Mouse (Mus musculus): ENCODE measurements around the gene Olfr15.
"Not testable (repeated sequence)": the region's sequence is repeated elsewhere in the genome, so short reads cannot be mapped to it uniquely, and the experiment has no call there.

The Olfr15 gene

DNA sequence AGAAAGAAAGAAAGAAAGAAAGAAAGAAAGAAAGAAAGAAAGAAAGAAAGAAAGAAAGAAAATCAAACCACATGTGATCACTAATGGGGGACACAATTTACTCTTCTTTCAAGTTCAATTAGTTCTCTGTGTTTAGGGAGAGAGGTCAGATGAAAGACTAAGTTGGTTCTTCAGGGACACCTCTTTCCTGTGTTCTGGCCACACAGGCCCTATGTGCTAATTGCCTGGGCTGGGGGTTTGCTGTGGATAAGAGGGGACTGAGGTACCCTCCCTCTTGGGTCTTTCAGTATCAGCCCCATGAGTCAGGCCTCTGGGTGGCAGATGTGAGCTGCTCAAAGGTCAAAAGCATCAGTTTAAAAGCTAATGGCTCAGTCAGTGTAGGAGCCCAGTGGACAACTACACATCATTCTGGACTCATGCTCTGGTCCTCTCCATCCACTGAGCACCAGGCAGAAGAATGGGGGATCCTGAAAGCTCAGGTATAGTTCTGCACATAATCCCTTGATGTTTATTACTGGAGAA lies at the start of gene Olfr15:
Gene Olfr15 (plus strand): TSS at position 291 of the 522 bp plus-strand sequence.
- DNase-seq = no peak

DNA sequence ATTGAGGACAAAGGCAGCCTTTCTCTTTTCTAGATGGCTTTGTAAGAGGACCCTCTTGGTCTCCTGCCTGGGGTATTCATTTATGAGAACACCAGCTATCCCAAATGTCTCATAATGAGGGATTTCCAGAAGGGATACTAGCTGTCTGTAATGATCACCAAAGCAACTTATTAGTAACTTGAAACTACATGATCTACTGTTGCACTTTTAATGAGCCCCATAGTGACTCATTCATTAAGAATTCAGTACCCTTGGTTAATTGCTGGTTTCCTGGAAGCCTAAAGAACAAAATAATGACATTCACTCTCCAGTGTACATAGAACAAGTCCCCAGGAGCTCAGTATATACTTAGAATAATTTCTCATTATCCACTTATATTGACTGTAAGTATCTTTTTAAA lies 49.4 kb upstream of the Olfr15 start:
- DNase-seq = no peak

DNA sequence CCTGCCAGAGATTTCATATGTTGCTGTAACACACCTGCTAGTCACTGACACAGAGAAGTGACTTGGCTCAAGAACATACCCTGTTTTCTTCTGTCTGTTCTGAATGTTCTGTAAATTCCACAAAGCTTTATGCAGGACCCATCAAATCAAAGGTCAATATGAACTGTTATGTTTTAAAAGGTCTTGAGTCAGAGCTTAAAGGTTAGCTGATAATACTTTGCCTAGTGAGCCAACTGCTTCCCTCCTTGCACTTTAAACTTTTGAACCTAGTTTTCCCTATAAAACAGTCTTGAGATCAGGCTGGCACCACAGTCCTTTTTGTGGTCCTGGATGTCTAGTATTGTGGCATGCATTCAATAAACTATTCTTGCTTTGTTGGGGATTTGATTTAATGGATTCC lies 42.3 kb upstream of the Olfr15 start:
- no peak for DNase-seq

DNA sequence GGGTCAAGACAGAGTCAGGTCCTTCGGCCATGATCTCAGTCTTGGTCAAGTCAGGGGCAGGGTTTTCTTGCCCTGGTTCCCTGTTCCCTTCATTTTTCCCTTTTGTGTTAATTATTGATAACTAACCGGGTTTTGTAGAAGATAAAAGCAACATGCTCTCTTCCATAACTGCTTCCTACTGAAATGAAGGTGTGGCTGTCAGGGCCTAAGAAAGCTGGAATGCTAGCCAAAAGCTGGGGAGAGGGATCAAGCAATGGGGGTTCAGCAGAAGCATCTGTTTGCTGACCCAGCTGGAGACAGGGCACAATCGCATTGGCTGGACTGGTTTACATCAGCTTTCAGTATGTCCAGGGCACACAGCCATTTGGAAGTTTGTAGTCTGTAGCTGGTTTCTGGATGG lies 22.5 kb upstream of the Olfr15 start:
- DNase-seq = no peak

DNA sequence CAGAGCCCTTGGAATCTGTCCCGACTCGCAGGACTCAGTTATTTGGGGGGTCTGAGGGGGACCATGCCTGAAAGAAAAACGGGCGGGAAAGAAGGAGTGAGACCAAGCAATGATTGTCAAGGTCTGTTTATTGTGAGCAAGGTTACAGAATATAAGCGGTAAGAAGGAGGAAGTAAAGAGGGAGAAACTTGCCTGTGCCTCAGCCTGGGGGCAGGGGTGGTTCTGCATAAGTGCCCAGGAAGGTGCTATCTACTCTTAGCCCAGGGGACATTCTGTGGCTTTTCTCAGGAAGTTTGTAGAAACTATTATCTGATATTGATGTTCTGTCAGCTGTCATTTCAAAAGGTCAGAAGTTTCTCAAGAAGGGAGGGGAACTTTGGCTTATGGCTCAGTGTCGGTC lies 16.0 kb upstream of the Olfr15 start:
- not testable (repeated sequence) for DNase-seq

DNA sequence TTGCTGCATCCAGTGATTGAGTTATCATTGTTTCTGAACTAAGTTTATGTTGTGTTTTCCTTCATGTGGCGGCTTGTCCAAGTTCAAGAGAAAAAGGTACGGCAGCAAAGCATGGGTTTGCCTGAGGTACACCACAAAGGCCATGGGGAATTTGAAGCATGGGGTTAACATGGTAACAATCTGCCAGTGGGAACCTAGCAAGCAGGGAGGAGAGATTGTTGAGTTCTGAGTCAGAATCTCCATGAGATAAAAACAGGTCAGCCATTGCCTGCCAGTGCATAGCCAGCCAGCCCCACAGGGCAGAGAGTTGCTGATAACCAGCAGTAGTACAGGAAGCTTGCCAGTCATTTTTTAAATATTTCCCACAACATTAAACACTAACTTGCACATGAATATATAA lies 10.5 kb upstream of the Olfr15 start:
- DNase-seq = no peak

DNA sequence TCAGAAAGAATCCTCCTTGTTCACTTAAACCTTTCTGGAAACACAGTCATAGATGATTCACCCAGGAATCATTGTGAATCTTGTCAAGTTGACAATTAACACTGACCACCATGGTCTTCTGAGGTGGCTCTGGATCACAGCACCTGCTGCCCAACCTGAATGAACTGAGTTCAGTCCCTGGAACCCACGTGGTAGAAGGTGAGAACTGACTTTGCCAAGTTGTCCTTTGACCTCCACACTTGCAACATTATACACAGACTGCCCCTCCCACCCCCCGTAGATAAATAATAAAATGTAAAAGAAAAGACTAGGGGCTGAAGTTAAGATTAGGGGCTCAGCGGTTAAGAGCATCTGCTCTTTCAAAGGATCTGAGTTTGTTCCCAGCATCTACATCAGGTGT lies 2.7 kb upstream of the Olfr15 start:
- DNase-seq = no peak

DNA sequence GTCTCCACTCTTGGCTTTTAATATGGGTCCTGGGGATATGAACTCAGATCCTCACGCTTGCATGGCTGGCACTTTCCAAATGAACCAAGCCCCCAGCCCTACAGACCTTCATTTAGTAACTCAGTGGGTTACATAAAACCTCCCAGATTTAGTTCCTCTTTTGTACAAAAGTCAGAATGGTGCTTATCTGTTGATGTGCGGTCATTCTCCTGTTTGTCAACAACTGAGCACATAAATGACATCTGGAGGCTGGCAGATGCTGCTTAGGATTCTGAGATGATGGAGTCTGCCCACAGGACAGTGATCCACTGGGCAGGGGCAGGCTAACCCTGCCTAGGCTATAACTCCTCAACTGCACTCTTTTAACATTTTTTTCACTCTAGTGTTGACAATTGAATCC lies 951 bp upstream of the Olfr15 start:
- no peak for DNase-seq

DNA sequence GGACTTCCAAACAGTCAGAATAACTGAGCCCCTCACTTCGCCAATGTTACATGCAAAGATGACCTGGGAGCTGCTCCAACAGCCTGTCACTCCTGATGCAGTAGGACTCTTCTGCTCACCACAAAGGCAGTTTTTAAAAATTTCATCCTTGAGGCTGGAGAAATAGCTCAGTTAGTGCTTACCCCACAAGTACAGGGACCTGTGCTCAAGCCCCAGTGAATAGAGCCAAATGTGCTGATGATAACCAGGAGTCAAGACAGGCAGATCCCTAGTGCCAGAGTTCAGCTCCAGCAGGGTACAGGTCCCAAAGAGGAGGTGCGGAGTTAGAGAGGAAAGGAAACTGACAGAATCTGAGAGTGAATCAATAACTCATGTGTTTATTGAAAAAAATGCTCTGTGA lies 4.8 kb downstream of the Olfr15 start:
- no peak for DNase-seq

DNA sequence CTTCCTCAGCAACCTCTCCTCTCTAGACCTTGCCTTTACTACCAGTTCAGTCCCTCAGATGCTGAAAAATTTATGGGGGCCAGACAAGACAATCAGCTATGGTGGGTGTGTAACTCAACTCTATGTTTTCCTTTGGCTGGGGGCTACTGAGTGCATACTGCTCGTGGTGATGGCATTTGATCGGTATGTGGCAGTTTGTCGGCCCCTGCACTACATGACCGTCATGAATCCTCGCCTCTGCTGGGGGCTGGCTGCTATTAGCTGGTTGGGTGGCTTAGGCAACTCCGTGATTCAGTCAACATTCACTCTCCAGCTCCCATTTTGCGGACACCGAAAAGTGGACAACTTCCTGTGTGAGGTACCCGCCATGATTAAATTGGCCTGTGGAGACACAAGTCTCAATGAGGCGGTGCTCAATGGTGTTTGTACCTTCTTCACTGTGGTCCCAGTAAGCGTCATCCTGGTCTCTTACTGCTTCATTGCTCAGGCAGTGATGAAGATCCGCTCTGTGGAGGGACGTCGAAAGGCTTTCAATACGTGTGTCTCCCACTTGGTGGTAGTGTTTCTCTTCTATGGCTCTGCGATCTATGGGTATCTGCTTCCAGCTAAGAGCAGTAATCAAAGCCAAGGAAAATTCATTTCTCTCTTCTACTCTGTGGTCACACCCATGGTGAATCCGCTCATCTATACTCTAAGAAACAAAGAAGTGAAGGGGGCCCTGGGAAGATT lies 8.6 kb downstream of the Olfr15 start:
- DNase-seq = no peak

DNA sequence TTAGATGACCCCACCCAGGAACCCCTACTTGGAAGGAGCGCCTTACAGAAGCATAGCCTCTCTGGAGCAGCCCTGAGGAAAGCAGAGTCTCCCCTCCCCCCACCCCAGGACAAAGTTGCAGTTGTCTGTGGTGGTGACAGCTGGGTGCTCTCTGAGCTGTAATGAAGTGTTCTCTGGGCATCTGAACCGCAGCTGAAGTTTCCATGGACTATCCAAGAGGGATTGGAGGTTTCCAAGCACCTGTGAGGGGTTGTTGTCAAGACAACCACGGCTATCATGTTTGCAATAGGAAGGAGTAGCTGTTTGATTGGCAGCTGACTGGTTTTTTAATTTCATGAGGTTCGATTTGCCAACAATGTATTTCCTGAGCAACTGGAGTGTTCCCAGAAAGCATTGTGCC lies 12.3 kb downstream of the Olfr15 start:
- no peak for DNase-seq

DNA sequence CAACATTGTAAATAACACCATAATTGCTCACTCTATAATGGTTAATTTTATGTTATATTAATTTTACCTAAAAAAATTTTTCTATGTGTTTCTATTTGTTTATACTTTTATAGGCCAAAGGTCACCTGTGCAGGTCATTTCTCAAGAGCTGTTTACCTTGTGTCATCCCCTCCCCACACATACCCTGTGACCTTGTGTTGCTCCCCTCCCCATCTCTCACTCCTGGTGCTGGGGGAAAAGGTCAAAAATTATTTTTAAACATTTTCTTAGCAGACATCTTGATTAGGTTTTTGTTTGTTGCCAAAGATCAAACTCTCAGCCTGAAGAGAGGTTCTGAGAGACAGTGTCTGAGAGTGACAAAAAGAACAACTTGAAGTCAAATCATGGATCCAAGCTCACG lies 13.1 kb downstream of the Olfr15 start:
- DNase-seq = no peak

DNA sequence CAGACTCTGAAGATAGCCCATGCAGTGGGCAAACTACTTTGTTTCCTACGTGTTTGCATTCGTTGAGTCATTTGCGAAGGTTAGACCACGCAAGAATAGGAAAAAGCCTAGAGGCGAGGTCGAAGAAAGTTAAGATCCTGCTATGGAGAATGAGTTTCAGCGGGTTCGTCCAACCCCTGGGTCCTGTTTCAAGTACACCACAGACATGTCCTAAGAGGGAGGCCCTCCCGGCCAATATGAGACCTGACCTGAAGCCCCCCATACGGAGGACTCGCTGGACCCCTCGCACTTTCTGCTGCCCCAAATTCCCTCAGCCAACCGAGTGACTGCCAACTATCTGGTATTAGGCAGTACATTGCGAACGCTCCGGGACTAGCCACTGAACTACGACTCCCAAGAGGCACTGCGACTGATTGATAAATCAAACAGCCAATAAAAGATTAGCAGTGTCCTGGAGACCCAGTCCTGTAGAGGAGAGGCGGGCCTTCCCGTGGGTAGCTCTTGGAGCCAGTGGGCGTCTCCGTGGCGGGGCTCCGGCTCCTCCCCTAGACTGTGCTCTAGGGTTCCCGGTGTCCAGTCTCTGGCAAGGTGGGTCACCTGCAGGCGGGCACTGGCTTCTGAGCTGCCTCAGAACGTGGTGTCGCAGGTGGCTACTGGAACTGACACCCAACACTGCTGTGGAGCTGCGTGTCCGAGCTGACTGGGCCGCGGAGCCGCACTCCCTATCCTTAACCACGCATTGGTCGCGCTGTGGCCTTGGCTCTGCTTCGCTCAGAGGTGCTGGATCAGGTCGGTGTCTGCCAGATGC lies 16.2 kb downstream of the Olfr15 start, which contains the start of gene Zfp174:
Gene Zfp174 (plus strand): TSS at position 558 of the 808 bp plus-strand sequence.
- peak; percentile 91 for DNase-seq

DNA sequence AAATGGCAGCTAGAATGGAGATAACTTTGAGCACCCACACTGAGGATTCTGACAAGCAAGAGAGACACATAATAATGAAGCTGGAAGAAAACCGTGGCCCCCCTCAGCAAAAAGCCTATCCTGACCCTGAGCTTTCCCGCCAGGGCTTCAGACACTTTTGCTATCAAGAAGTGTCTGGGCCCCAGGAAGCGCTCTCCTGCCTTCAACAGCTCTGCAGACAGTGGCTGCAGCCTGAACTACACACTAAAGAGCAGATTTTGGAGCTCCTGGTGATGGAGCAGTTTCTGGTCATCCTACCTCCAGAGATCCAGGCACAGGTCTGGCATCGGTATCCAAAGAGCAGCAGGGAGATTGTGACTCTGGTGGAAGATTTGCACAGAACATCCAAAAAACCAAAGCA lies 17.2 kb downstream of the Olfr15 start:
- DNase-seq = no peak

DNA sequence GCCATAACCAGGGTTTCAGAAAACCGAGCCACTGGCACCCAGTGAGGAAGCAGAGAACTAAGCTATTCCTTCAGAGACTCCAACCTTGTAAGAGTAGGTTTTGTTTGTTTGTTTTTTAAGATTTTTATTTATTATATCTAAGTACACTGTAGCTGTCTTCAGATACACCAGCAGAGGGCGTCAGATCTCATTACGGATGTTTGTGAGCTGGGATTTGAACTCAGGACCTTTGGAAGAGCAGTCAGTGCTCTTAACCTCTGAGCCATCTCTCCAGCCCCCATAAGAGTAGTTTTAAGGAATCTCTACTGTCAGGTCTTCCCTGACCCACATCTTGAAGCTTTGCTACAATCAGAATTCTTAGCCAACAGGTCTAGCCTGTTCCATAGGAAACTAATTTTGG lies 17.7 kb downstream of the Olfr15 start:
- no peak for DNase-seq

DNA sequence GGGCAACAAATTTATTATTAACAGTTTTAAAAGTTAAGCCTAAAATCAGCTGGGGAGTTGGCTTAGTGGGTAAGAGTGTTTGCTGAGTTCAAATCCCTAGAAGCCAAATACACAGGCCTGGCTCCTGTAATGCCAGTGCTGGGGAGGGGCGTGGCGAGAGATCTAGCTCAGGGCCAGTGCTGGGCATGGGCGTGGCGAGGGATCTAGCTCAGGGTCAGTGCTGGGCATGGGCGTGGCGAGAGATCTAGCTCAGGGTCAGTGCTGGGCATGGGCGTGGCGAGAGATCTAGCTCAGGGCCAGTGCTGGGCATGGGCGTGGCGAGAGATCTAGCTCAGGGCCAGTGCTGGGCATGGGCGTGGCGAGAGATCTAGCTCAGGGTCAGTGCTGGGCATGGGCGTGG lies 20.6 kb downstream of the Olfr15 start:
- not testable (repeated sequence) for DNase-seq

DNA sequence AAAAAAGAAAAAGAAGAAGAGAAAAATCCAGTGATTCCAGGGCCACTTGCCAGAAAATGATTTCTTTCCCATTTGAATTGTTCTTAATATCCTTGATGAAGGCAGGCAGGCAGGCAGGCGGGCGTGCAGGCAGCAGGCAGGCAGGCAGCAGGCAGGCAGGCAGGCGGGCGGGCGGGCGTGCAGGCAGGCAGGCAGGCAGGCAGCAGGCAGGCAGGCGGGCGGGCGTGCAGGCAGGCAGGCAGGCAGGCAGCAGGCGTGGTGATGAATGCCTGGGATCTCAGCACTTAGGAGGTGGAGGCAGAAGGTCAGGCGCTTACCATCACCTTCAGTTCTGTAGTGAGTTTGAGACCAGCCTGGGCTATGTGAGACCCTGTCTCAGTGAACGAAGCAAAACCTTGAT lies 21.9 kb downstream of the Olfr15 start:
- no peak for DNase-seq

DNA sequence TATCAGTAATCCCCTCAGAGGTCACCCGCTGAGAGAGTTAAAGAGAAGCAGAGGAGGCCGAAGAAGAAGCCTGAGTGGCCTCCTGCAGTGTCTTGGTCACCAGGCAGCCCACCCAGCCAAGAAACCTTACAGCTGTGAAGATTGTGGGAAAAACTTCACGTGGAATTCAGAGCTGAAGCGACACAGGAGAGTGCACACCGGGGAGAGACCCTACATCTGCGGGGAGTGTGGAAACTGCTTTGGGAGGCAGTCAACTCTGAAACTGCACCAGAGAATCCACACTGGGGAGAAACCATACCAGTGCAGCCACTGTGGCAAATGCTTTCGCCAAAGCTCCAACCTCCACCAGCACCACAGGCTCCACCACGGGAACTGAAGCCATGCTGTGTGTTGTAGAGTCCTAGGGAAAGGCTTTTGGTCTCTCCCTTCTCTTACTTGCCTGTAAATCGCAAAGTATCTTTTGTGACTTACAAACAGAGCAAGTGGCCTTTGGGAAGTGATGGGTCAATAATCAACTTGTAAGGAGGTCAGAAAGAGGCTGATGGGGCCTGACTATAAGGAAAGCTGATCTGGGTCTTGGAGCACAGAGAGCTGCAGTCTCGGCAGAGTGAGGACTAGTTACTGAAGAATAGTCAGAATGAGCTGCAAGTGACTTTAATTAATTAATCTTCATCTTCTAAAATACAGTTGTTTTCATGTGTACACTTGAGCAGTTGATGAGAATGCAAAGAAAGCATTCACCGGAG lies 23.9 kb downstream of the Olfr15 start:
- DNase-seq = no peak

DNA sequence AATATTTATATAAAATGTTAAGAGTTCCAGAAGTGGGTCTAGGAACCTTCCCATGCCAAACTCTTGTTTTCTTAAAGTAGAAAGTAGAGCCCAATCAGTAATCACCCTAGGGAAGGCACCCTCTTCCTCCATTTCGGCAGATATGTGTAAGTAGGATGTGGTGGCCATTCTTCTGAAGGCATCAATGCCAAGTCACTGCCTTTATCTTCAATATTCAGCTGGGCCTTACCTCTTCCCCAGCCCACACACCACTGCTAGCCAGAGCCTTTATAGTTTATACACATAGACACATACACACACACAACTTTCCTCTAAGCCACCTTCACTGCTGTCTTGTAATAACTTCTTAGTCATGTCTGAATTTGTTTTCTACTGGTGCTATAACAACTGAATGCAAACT lies 25.1 kb downstream of the Olfr15 start:
- DNase-seq = no peak

DNA sequence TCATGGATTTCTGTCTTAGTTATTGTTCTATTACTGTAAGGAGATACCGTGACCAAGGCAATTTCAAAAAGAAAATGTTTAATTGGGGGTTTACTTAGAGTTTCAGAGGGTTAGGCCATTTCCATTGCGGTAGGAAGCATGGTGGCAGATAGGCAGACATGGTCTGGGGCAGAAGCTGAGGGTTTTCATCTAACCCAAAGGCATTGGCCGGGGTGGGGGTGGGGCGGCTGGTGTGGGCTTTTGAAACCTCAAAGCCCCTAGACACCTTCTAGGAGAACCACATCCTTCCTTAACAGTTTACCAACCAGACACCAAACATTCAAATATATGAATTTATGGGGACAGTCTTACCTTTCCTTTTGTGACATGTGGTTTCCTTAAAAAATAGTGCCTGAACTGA lies 28.6 kb downstream of the Olfr15 start:
- DNase-seq = no peak

DNA sequence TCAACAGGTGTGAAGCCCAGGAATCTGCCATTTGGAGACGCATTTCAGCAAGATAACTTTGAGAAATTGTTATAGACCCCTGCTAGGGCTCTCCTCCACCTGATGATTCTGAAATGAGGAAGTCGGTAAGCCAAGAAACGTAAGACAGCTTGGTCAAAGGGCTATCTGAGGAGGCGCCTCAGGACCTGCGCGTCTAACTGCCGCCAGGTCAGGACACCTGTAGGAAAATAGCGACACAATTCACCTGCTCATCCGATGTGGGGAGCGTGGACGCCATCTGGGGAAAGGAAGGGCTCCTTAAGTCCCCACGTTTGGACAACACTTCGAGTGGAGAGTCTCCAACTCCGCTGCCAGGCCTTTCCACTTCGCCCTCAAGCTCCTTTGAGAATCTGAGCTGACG lies 41.1 kb downstream of the Olfr15 start:
- no peak for DNase-seq

DNA sequence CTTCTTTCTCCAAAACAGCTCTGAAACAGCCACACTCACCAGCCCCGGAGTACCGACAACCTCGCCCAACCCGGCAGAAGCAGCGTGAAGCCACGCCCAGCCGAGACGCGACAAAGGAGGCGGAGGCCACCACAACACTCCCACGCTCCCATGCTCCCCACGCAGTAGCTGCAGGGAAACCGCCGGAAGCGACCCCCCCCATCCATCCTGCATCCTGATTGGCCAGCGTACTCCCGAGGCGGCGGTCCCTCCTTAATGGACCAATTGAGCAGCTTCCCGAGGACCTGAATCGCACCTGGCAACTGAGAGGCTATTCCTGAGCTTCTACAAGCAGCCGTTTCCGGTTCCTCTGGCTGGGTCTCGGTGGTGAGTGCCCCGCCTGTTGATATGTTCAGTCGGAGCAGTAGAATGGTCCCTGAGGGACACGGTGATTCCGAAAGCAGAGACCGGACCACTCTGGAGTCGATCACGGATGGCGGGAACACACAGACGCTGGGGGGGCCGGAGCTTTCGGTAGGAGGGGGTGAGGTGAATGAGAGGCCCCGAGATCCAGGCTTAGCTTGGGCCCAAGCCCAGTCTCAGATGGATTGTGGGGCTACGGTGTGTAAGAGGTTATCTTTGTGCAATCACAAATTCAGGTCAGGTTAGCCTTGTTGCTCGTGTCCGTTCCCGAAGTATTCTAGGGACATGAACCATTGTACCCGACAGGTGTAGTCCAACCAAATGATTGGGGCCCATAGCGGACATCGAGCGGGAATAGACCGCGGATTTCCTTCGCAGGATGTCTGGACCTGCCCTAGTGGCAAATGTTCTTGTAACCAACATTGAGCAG lies 41.8 kb downstream of the Olfr15 start, which contains the start of gene Naa60:
Gene Naa60 (plus strand): TSS at position 160 of the 832 bp plus-strand sequence.
- DNase-seq = peak; percentile 88

Measured in right cerebral cortex, postnatal 25 days (tissue).